Comparison of ENCODE assay signal across 23 mouse cellular contexts in genomic region chr14:103037016-103037415, GRCm38 (mm10). TPM values are rescaled to one million over a fixed set of nuclear protein-coding genes. Genes with fewer than 3 reads are reported as not detected.
DNase-seq lines count a peak whose midpoint lies in the region; ATAC-seq and TF ChIP-seq lines count a peak whose summit lies in the region.
"Had no signal": no experiment of that assay in that cellular context is flagged by ENCODE, and none has a peak within 500 bp of the region (broad histone marks: within the 10 kb centered on the region; RNA-seq: fewer than 3 reads in every experiment).

No protein-coding gene starts in this region.

- no peak overlapping the region for H3K4me2 ChIP-seq in liver, postnatal 0 days (ENCODE audit: low read depth, low read length)
- no peak overlapping the region for H3K4me2 ChIP-seq in forebrain, embryonic 16.5 days (ENCODE audit: low read length)
- H3K4me2 ChIP-seq: liver, embryonic 13.5 days; midbrain, embryonic 12.5 days; neural tube, embryonic 15.5 days; stomach, embryonic 15.5 days had no signal

- no peak overlapping the region for H3K4me3 ChIP-seq in liver, postnatal 0 days (ENCODE audit: low read depth, low read length)
- no peak overlapping the region for H3K4me3 ChIP-seq in cerebellum, adult 2 months (replicated peaks; ENCODE audit: insufficient read depth, low read depth, low read length)
- H3K4me3 ChIP-seq in forebrain, embryonic 16.5 days (replicated peaks; ENCODE audit: low read length) = no peak overlapping the region
- H3K4me3 ChIP-seq: hindbrain, embryonic 10.5 days; liver, embryonic 13.5 days; midbrain, embryonic 12.5 days; myocyte; neural tube, embryonic 15.5 days; stomach, embryonic 15.5 days had no signal

- DNase-seq in liver, postnatal 0 days = no peak
- no peak for DNase-seq in liver
- DNase-seq in CD4-positive helper T cell, adult 2 months (ENCODE audit: low read depth, low spot score) = peak; percentile 32
- peak; percentile 45 for DNase-seq in skeletal muscle tissue, adult 2 months (ENCODE audit: low read depth, low spot score)
- DNase-seq in cerebellum, adult 2 months = no peak
- DNase-seq: adrenal gland, postnatal 36 days; cerebellum, postnatal 14 days; gastrocnemius, postnatal 25 days; kidney, adult 9 months; left cerebral cortex, postnatal 4 days; liver, embryonic 13.5 days; thymus, adult 2 months had no signal

- peak; percentile 23; the same call in 1 of the 2 replicates for ATAC-seq in liver, postnatal 0 days
- peak; percentile 82 for ATAC-seq in granulocyte monocyte progenitor cell, adult 5-6 weeks (replicated peaks; ENCODE audit: poor library complexity, severe bottlenecking)
- ATAC-seq in forebrain, embryonic 16.5 days = no peak
- ATAC-seq: Patski had no signal

- H3K9me3 ChIP-seq in liver, postnatal 0 days (ENCODE audit: low read length) = no peaks in the 10 kb centered on the region
- H3K9me3 ChIP-seq in forebrain, embryonic 16.5 days (ENCODE audit: control insufficient read depth, low read length) = no peaks in the 10 kb centered on the region
- H3K9me3 ChIP-seq: hindbrain, embryonic 10.5 days; liver, embryonic 13.5 days; midbrain, embryonic 12.5 days; neural tube, embryonic 15.5 days; stomach, embryonic 15.5 days had no signal

- H3K27me3 ChIP-seq in liver, postnatal 0 days (ENCODE audit: insufficient read depth, low read length) = no peaks in the 10 kb centered on the region
- no peaks in the 10 kb centered on the region for H3K27me3 ChIP-seq in cerebellum, adult 2 months (ENCODE audit: control insufficient read depth, insufficient read depth, low read length)
- no peaks in the 10 kb centered on the region for H3K27me3 ChIP-seq in forebrain, embryonic 16.5 days (replicated peaks; ENCODE audit: control insufficient read depth, insufficient read depth, low read length)
- H3K27me3 ChIP-seq: liver, embryonic 13.5 days; midbrain, embryonic 12.5 days; neural tube, embryonic 15.5 days; Patski; stomach, embryonic 15.5 days had no signal

- no peaks in the 10 kb centered on the region for H3K36me3 ChIP-seq in liver, postnatal 0 days (replicated peaks; ENCODE audit: insufficient read depth, low read length)
- no peaks in the 10 kb centered on the region for H3K36me3 ChIP-seq in forebrain, embryonic 16.5 days (ENCODE audit: control insufficient read depth, insufficient read depth)
- H3K36me3 ChIP-seq: hindbrain, embryonic 10.5 days; liver, embryonic 13.5 days; midbrain, embryonic 12.5 days; neural tube, embryonic 15.5 days; stomach, embryonic 15.5 days had no signal

- no peak for TF ChIP-seq CTCF in liver, postnatal 0 days (IDR thresholded peaks at IDR 0.05; ENCODE audit: low read depth)
- no peak for TF ChIP-seq CTCF in cerebellum, adult 2 months (IDR thresholded peaks at IDR 0.05; ENCODE audit: borderline replicate concordance, insufficient read depth, low read depth, low read length)

- no peak overlapping the region for H3K27ac ChIP-seq in liver, postnatal 0 days (ENCODE audit: low read depth)
- no peak overlapping the region for H3K27ac ChIP-seq in cerebellum, adult 2 months (ENCODE audit: insufficient read depth, low read length)
- no peak overlapping the region for H3K27ac ChIP-seq in forebrain, embryonic 16.5 days (ENCODE audit: low read length)
- H3K27ac ChIP-seq: hindbrain, embryonic 10.5 days; liver, embryonic 13.5 days; midbrain, embryonic 12.5 days; neural tube, embryonic 15.5 days; stomach, embryonic 15.5 days had no signal

- TF ChIP-seq EP300 in liver, postnatal 0 days (IDR thresholded peaks at IDR 0.05; ENCODE audit: low read depth) = no peak

- H3K9ac ChIP-seq in liver, postnatal 0 days (replicated peaks) = no peak overlapping the region
- H3K9ac ChIP-seq in forebrain, embryonic 16.5 days (replicated peaks; ENCODE audit: low read depth, low read length) = no peak overlapping the region
- H3K9ac ChIP-seq: liver, embryonic 13.5 days; midbrain, embryonic 12.5 days; neural tube, embryonic 15.5 days; stomach, embryonic 15.5 days had no signal

- 47% methylated on average over 3 of the region's 3 CpGs for WGBS in liver, postnatal 0 days (ENCODE audit: insufficient replicate concordance)
- 83% methylated on average over 3 of the region's 3 CpGs for WGBS in cerebellum, adult 2 months
- 89% methylated on average over 3 of the region's 3 CpGs for WGBS in forebrain, embryonic 16.5 days

- TF ChIP-seq POLR2A in cerebellum, adult 2 months (IDR thresholded peaks at IDR 0.05; ENCODE audit: borderline replicate concordance, insufficient read depth, low read length) = no peak

- H3K4me1 ChIP-seq in liver, postnatal 0 days (ENCODE audit: insufficient read depth) = no peaks in the 10 kb centered on the region
- H3K4me1 ChIP-seq in cerebellum, adult 2 months (ENCODE audit: control insufficient read depth, insufficient read depth, low read length) = no peaks in the 10 kb centered on the region
- no peaks in the 10 kb centered on the region for H3K4me1 ChIP-seq in forebrain, embryonic 16.5 days (replicated peaks; ENCODE audit: control insufficient read depth, insufficient read depth, low read length)
- H3K4me1 ChIP-seq: hindbrain, embryonic 10.5 days; liver, embryonic 13.5 days; midbrain, embryonic 12.5 days; neural tube, embryonic 15.5 days; stomach, embryonic 15.5 days had no signal

RNA-seq across cellular contexts. Expression of gene Acod1, which starts 9.8 kb away (rescaled TPM):
- 0.09 TPM in 1 of 2 replicates, not detected in the other for polyA plus RNA-seq in liver, postnatal 0 days (2015; fragmentation: Nextera tagmentation; extraction: Ambion mirVana)
- total RNA-seq in granulocyte monocyte progenitor cell, adult 5-6 weeks (2014; fragmentation: Nextera tagmentation) = not detected in 2 replicates
- total RNA-seq in granulocyte monocyte progenitor cell, adult 5-6 weeks (2017) = 0.67 TPM in 1 of 2 replicates, not detected in the other
- polyA plus RNA-seq in cerebellum, adult 2 months (2012; rRNA removed) = 0.10 TPM in 1 of 2 replicates, not detected in the other
- polyA plus RNA-seq in forebrain, embryonic 16.5 days (2015; fragmentation: Nextera tagmentation; extraction: Ambion mirVana) = not detected in 2 replicates
- total RNA-seq: adrenal gland, postnatal 36 days; gastrocnemius, postnatal 25 days; left cerebral cortex, postnatal 4 days had no signal
- polyA plus RNA-seq: forebrain, embryonic 11.5 days; heart, embryonic 14.5 days; hindbrain, embryonic 10.5 days; lung, embryonic 16.5 days; midbrain, embryonic 12.5 days; myocyte; neural tube, embryonic 15.5 days had no signal

RNA-seq across cellular contexts. Expression of gene Cln5, which starts 33.0 kb away (rescaled TPM):
- 14.2 and 15.2 TPM in 2 replicates for polyA plus RNA-seq in liver, postnatal 0 days (2015; fragmentation: Nextera tagmentation; extraction: Ambion mirVana)
- 34.0 and 37.8 TPM in 2 replicates for total RNA-seq in granulocyte monocyte progenitor cell, adult 5-6 weeks (2014; fragmentation: Nextera tagmentation)
- 40.2 and 40.5 TPM in 2 replicates for total RNA-seq in granulocyte monocyte progenitor cell, adult 5-6 weeks (2017)
- 25.8 and 27.9 TPM in 2 replicates for polyA plus RNA-seq in cerebellum, adult 2 months (2012; rRNA removed)
- polyA plus RNA-seq in forebrain, embryonic 16.5 days (2015; fragmentation: Nextera tagmentation; extraction: Ambion mirVana) = 9.4 TPM in 2 replicates

RNA-seq across cellular contexts. Expression of gene Kctd12, which starts 54.6 kb away (rescaled TPM):
- 2.6 and 3.4 TPM in 2 replicates for polyA plus RNA-seq in liver, postnatal 0 days (2015; fragmentation: Nextera tagmentation; extraction: Ambion mirVana)
- total RNA-seq in granulocyte monocyte progenitor cell, adult 5-6 weeks (2014; fragmentation: Nextera tagmentation) = 49.0 and 63.5 TPM in 2 replicates
- total RNA-seq in granulocyte monocyte progenitor cell, adult 5-6 weeks (2017) = 63.8 and 64.9 TPM in 2 replicates
- polyA plus RNA-seq in cerebellum, adult 2 months (2012; rRNA removed) = 45.8 and 49.4 TPM in 2 replicates
- 17.5 and 24.9 TPM in 2 replicates for polyA plus RNA-seq in forebrain, embryonic 16.5 days (2015; fragmentation: Nextera tagmentation; extraction: Ambion mirVana)
- polyA plus RNA-seq: myocyte had no signal

Comparison
In these comparisons a context has a peak if more than half of its experiments do, and no peak if none do; other contexts are left out.
1. DNase-seq: peak in CD4-positive helper T cell, adult 2 months (single experiment) and skeletal muscle tissue, adult 2 months (single experiment); none in liver, postnatal 0 days (single experiment), liver (single experiment) and cerebellum, adult 2 months (0 of 2).